Mouse (Mus musculus): ENCODE measurements around the gene Tppp3.

GRCm38 (mm10) chr8:105470681-105471313, 529 bp downstream of the Tppp3 start:
- TF ChIP-seq EP300 (IDR thresholded peaks at IDR 0.05; ENCODE audit: insufficient read depth, low read depth, low read length) (no peak), CTCF (IDR thresholded peaks at IDR 0.05; ENCODE audit: low read depth, low read length) (no peak), POLR2A (IDR thresholded peaks at IDR 0.05; ENCODE audit: insufficient read depth, low read length) (no peak)
